Mouse (Mus musculus) small intestine, adult 2 months (tissue): ENCODE data around the gene Mblac1. TPM values are rescaled to one million over a fixed set of nuclear protein-coding genes. Genes with fewer than 3 reads are reported as not detected.

Experiments
- H3K27ac ChIP-seq: fragments of 200-500 bp; 2 replicates; pipeline ENCODE4 v1.5.1; 2012; ENCODE audit warnings: low read depth, low read length, control low read depth, inconsistent platforms; ENCODE audit not compliant: insufficient read depth
- H3K27me3 ChIP-seq: fragments of 200-500 bp; 2 replicates; pipeline ENCODE4 v1.6.1; 2012; ENCODE audit warnings: mild to moderate bottlenecking, moderate library complexity, low read length, inconsistent platforms; ENCODE audit not compliant: control insufficient read depth, insufficient read depth
- H3K36me3 ChIP-seq: fragments of 200-500 bp; 2 replicates; pipeline ENCODE4 v1.6.1; 2012; ENCODE audit warnings: mild to moderate bottlenecking, low read length, control low read depth, inconsistent platforms; ENCODE audit not compliant: control insufficient read depth, insufficient read depth
- H3K4me1 ChIP-seq: fragments of 200-500 bp; 2 replicates; pipeline ENCODE4 v1.6.1; 2012; ENCODE audit warnings: low read length, inconsistent platforms, mixed read lengths; ENCODE audit not compliant: control insufficient read depth, insufficient read depth, insufficient read length
- H3K4me3 ChIP-seq: fragments of 200-500 bp; 2 replicates; pipeline ENCODE4 v1.5.1; 2012; ENCODE audit warnings: low read depth, mild to moderate bottlenecking, control low read depth, inconsistent platforms, low read length, moderate library complexity
- CTCF ChIP-seq: fragments of 200-500 bp; IDR thresholded peaks from 2 replicates; pipeline ENCODE4 v1.5.1; 2012; ENCODE audit warnings: low read depth, mild to moderate bottlenecking, control low read depth, inconsistent platforms, low read length, moderate library complexity, mixed read lengths; ENCODE audit not compliant: insufficient replicate concordance, insufficient read length; ENCODE audit errors: extremely low read depth
- POLR2A ChIP-seq: fragments of 200-500 bp; IDR thresholded peaks from 2 replicates; pipeline ENCODE4 v1.6.1; 2012; ENCODE audit warnings: low read depth, mild to moderate bottlenecking, control low read depth, inconsistent platforms, low read length, moderate library complexity
- WGBS: fragments of 180-500 bp; shearing (Covaris S2); methylation state at CpG from one replicate; pipeline ENCODE4 v1.1.7; 2018; 5-methylcytosine and 5-hydroxymethylcytosine counted together
- polyA plus RNA-seq: library from polyadenylated mRNA; depleted of rRNA; stranded (reverse); fragments of >200 nt; gene quantifications from 2 replicates; pipeline ENCODE4 v1.2.3, GENCODE M21; 2012

Mblac1 gene
- polyA plus RNA-seq, 1 experiment: 3.0 TPM

GRCm38 (mm10) chr5:138163610-138164009, 30.5 kb upstream of the Mblac1 start:
- TF ChIP-seq POLR2A: no peak
- no peak for TF ChIP-seq CTCF
- Histone ChIP-seq H3K36me3 (peaks cover 51% of the 10 kb centered on the region), H3K27me3 (no peaks in the 10 kb centered on the region), H3K4me3 (no peak overlapping the region), H3K4me1 (no peaks in the 10 kb centered on the region), H3K27ac (no peak overlapping the region)
- 68% methylated on average over 10 of the region's 10 CpGs for WGBS

- H3K36me3 ChIP-seq: peaks cover 52% of the 10 kb centered on the region
- H3K4me3 ChIP-seq: no peak overlapping the region
- no peak for TF ChIP-seq POLR2A
- no peak for TF ChIP-seq CTCF
- H3K4me1 ChIP-seq: no peaks in the 10 kb centered on the region
- no peak overlapping the region for H3K27ac ChIP-seq
- WGBS: 86% methylated on average over 8 of the region's 8 CpGs
- H3K27me3 ChIP-seq: no peaks in the 10 kb centered on the region
Observed at GRCm38 (mm10) chr5:138165594-138165993, 28.5 kb upstream of the Mblac1 start.

GRCm38 (mm10) chr5:138170936-138171561, 23.1 kb upstream of the Mblac1 start:
- Histone ChIP-seq H3K27me3 (no peaks in the 10 kb centered on the region), H3K36me3 (peaks cover 35% of the 10 kb centered on the region), H3K4me3 (peak overlapping the region; percentile 69), H3K4me1 (peaks cover 7% of the 10 kb centered on the region; the same call in 1 of the 2 replicates), H3K27ac (peak overlapping the region; percentile 65)
- under 1% methylated on average over 47 of the region's 47 CpGs for WGBS
- 0 out of 2 replicates have a peak, but pooled peaks have one; percentile 28 for TF ChIP-seq POLR2A
- TF ChIP-seq CTCF: no peak

GRCm38 (mm10) chr5:138171695-138172491, 22.2 kb upstream of the Mblac1 start, which contains the start of the genes Ap4m1 and Mcm7:
Ap4m1 (plus strand) TSS chr5:138172002.
Mcm7 (minus strand) TSS chr5:138172422.
- Histone ChIP-seq H3K27me3 (no peaks in the 10 kb centered on the region), H3K4me3 (peak within 1 kb of the TSS; percentile 69), H3K4me1 (peaks cover 7% of the 10 kb centered on the region; the same call in 1 of the 2 replicates), H3K36me3 (peaks cover 33% of the 10 kb centered on the region), H3K27ac (peak within 1 kb of the TSS; percentile 80)
- TF ChIP-seq CTCF (peak; percentile 7; the same call in 1 of the 2 replicates), POLR2A (peak; percentile 25; the same call in 1 of the 2 replicates)
- under 1% methylated on average over 54 of the region's 54 CpGs for WGBS

- no peaks in the 10 kb centered on the region for H3K27me3 ChIP-seq
- H3K4me3 ChIP-seq: no peak overlapping the region
- peaks cover 7% of the 10 kb centered on the region; the same call in 1 of the 2 replicates for H3K4me1 ChIP-seq
- no peak overlapping the region for H3K27ac ChIP-seq
- WGBS: 58% methylated on average over 3 of the region's 3 CpGs
- TF ChIP-seq CTCF (no peak), POLR2A (no peak)
- peaks cover 34% of the 10 kb centered on the region for H3K36me3 ChIP-seq
Observed at GRCm38 (mm10) chr5:138173217-138173616, 20.9 kb upstream of the Mblac1 start.

- WGBS: under 1% methylated on average over 31 of the region's 31 CpGs
- Histone ChIP-seq H3K27me3 (no peaks in the 10 kb centered on the region), H3K4me3 (peak within 1 kb of the TSS; percentile 100), H3K4me1 (no peaks in the 10 kb centered on the region), H3K36me3 (peaks cover 12% of the 10 kb centered on the region), H3K27ac (peak within 1 kb of the TSS; percentile 56; the same call in 1 of the 2 replicates)
- peak; percentile 97 for TF ChIP-seq POLR2A
- no peak for TF ChIP-seq CTCF
Observed at GRCm38 (mm10) chr5:138186950-138187638, 7.0 kb upstream of the Mblac1 start, which contains the start of the genes Taf6 and Cnpy4. Taf6 (minus strand) TSS chr5:138187451. Cnpy4 (plus strand) TSS chr5:138187485.
